In the genomic region with DNA sequence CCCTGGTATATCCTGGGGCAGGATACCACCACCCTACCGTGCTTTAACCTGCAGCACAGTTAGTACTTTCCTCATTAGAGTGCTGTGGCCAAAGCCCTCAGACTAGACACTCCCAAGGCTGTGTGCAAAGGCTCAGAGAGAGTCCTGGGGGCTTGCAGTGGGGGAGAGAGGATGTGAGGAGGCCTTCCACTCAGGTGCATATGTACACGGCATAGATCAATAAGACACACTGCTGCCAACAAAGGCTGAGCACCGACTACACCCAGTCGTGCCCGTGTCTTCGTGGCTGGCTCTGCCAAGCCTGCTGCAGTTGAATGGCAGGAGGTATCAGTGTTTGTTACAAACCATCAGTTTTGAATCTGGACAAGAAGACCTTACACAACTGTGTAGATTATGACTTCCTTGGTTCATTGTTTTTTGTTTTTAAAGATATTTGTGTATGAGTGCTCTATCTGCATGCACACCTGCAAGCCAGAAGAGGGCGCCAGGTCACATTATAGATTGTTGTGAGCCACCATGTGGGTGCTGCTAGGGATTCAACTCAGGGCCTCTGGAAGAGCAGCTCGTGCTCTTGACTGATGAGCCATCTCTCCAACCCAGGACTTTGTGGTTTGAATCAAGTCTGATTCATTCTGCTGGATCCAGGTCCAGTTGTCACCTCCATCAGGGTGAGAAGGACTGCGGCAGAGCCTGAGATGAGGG, we compare ENCODE assay signal across 11 mouse cellular contexts. TPM values are rescaled to one million over a fixed set of nuclear protein-coding genes. Genes with fewer than 3 reads are reported as not detected.
DNase-seq lines count a peak whose midpoint lies in the region; ATAC-seq and TF ChIP-seq lines count a peak whose summit lies in the region.
"Had no signal": no experiment of that assay in that cellular context is flagged by ENCODE, and none has a peak within 500 bp of the region (broad histone marks: within the 10 kb centered on the region; RNA-seq: fewer than 3 reads in every experiment).

No protein-coding gene starts in this region.

- H3K27ac ChIP-seq in heart, embryonic 14.5 days (replicated peaks in 1 of 2; ENCODE audit: control insufficient read depth in 1 of 2, insufficient read depth in 1 of 2, low read depth in 2 of 2, low read length in 2 of 2): no peak overlapping the region; a peak in 1 of 4 replicates
- no peak overlapping the region for H3K27ac ChIP-seq in thymus, adult 2 months (ENCODE audit: control insufficient read depth, insufficient read depth, low read length)

- peaks cover 51 to 74% of the 10 kb centered on the region in 2 experiments for H3K4me1 ChIP-seq in heart, embryonic 14.5 days (ENCODE audit: control insufficient read depth in 2 of 2, insufficient read depth in 2 of 2, low read length in 2 of 2)
- H3K4me1 ChIP-seq in thymus, adult 2 months (replicated peaks; ENCODE audit: control insufficient read depth, insufficient read depth, low read length): no peaks in the 10 kb centered on the region

- no peaks in the 10 kb centered on the region for H3K9me3 ChIP-seq in heart, embryonic 14.5 days (ENCODE audit: control insufficient read depth, low read length)
- H3K9me3 ChIP-seq: neural tube, embryonic 15.5 days had no signal

- peak overlapping the region; percentile 65; the same call in 1 of the 2 replicates for H3K9ac ChIP-seq in heart, embryonic 14.5 days (ENCODE audit: low read length)

- no peak for ATAC-seq in heart, embryonic 14.5 days (ENCODE audit: insufficient number of reproducible peaks, insufficient read depth, low FRiP score, low read depth)

- H3K27me3 ChIP-seq in heart, embryonic 14.5 days (ENCODE audit: control insufficient read depth, insufficient read depth, low read length): no peaks in the 10 kb centered on the region
- H3K27me3 ChIP-seq in thymus, adult 2 months (ENCODE audit: control insufficient read depth, insufficient read depth, low read length): no peaks in the 10 kb centered on the region
- H3K27me3 ChIP-seq: neural tube, embryonic 15.5 days had no signal

- no peak for TF ChIP-seq POLR2A in thymus, adult 2 months (IDR thresholded peaks at IDR 0.05; ENCODE audit: control insufficient read depth, extremely low read depth, insufficient read depth, low read length, poor library complexity)

- no peak for TF ChIP-seq CTCF in thymus, adult 2 months (IDR thresholded peaks at IDR 0.05; ENCODE audit: borderline replicate concordance, control insufficient read depth, extremely low read depth, insufficient read depth, low read length, poor library complexity)

- no peak for DNase-seq in heart, adult 18-20 months
- peak; percentile 60 for DNase-seq in thymus, postnatal 4 days
- DNase-seq in thymus, adult 2 months: no peak
- peak; percentile 30 for DNase-seq in c-Kit-positive CD71-positive TER-119-positive erythroid progenitor cells, embryonic 14.5 days (ENCODE audit: low spot score)
- no peak for DNase-seq in B cell, adult 2 months
- DNase-seq in adrenal gland, adult 18-20 months (ENCODE audit: low spot score in 2 of 2): no peak
- DNase-seq: thymus, postnatal 14 days had no signal

- no peak overlapping the region for H3K4me3 ChIP-seq in heart, embryonic 14.5 days (ENCODE audit: control insufficient read depth in 1 of 2, insufficient read depth in 1 of 2, low read depth in 1 of 2, low read length in 2 of 2)
- H3K4me3 ChIP-seq in thymus, adult 2 months (ENCODE audit: control insufficient read depth, insufficient read depth, low read length): no peak overlapping the region
- H3K4me3 ChIP-seq: neural tube, embryonic 15.5 days had no signal

- no peak overlapping the region for H3K4me2 ChIP-seq in heart, embryonic 14.5 days (ENCODE audit: low read length)
- H3K4me2 ChIP-seq: midbrain, embryonic 11.5 days; neural tube, embryonic 15.5 days had no signal

- H3K36me3 ChIP-seq in heart, embryonic 14.5 days (ENCODE audit: control insufficient read depth, insufficient read depth, low read length): peaks cover 21% of the 10 kb centered on the region; the same call in 1 of the 2 replicates
- H3K36me3 ChIP-seq in thymus, adult 2 months (ENCODE audit: control insufficient read depth, insufficient read depth, low read length): no peaks in the 10 kb centered on the region

- 88% methylated on average over 9 of the region's 9 CpGs for WGBS in heart, embryonic 14.5 days
- WGBS in thymus, adult 2 months: 97% methylated on average over 9 of the region's 9 CpGs

RNA-seq across cellular contexts. Expression of gene Gpr153, which starts 9.0 kb away (rescaled TPM):
- 14.0 and 18.2 TPM in 2 replicates for polyA plus RNA-seq in heart, embryonic 14.5 days (2014; fragmentation: Nextera tagmentation; extraction: Ambion mirVana)
- 10 to 100 TPM in 1 of 2 experiments, 1 to 10 TPM in 1; 8.0 to 10.2 TPM for total RNA-seq in heart, adult 18-20 months (2021)
- 5.3 and 5.5 TPM in 2 replicates for polyA plus RNA-seq in thymus, adult 2 months (2012; rRNA removed)
- total RNA-seq in adrenal gland, adult 18-20 months (2021): 1 to 10 TPM; 5.3 to 7.4 TPM
- total RNA-seq: granulocyte monocyte progenitor cell, adult 5-6 weeks had no signal

RNA-seq across cellular contexts. Expression of gene Hes3, which starts 26.4 kb away (rescaled TPM):
- not detected in 2 replicates for polyA plus RNA-seq in heart, embryonic 14.5 days (2014; fragmentation: Nextera tagmentation; extraction: Ambion mirVana)
- total RNA-seq in heart, adult 18-20 months (2021): not detected
- polyA plus RNA-seq in thymus, adult 2 months (2012; rRNA removed): 0.19 and 0.28 TPM in 2 replicates
- not detected for total RNA-seq in adrenal gland, adult 18-20 months (2021)
- total RNA-seq: granulocyte monocyte progenitor cell, adult 5-6 weeks had no signal

RNA-seq across cellular contexts. Expression of gene Icmt, which starts 32.0 kb away (rescaled TPM):
- 19.4 and 20.3 TPM in 2 replicates for polyA plus RNA-seq in heart, embryonic 14.5 days (2014; fragmentation: Nextera tagmentation; extraction: Ambion mirVana)
- total RNA-seq in heart, adult 18-20 months (2021): 10 to 100 TPM; 25.7 to 32.2 TPM
- polyA plus RNA-seq in thymus, adult 2 months (2012; rRNA removed): 42.6 and 48.1 TPM in 2 replicates
- 10 to 100 TPM; 52.1 to 55.6 TPM for total RNA-seq in adrenal gland, adult 18-20 months (2021)

RNA-seq across cellular contexts. Expression of gene Rnf207, which starts 53.8 kb away (rescaled TPM):
- polyA plus RNA-seq in heart, embryonic 14.5 days (2014; fragmentation: Nextera tagmentation; extraction: Ambion mirVana): 74.9 and 77.5 TPM in 2 replicates
- total RNA-seq in heart, adult 18-20 months (2021): 10 to 100 TPM; 38.8 to 46.0 TPM
- polyA plus RNA-seq in thymus, adult 2 months (2012; rRNA removed): 0.57 and 10.2 TPM in 2 replicates
- 1 to 10 TPM in 1 of 2 experiments, under 1 TPM in 1; 0.43 to 1.3 TPM for total RNA-seq in adrenal gland, adult 18-20 months (2021)
- total RNA-seq: granulocyte monocyte progenitor cell, adult 5-6 weeks had no signal

Comparison
In these comparisons a context has a peak if more than half of its experiments do, and no peak if none do; other contexts are left out.
1. DNase-seq: peak in thymus, postnatal 4 days (single experiment) and c-Kit-positive CD71-positive TER-119-positive erythroid progenitor cells, embryonic 14.5 days (single experiment); none in heart, adult 18-20 months (0 of 2), thymus, adult 2 months (single experiment), B cell, adult 2 months (0 of 2) and adrenal gland, adult 18-20 months (0 of 2).